32 mouse cellular contexts compared by ENCODE assay signal in the genomic region with DNA sequence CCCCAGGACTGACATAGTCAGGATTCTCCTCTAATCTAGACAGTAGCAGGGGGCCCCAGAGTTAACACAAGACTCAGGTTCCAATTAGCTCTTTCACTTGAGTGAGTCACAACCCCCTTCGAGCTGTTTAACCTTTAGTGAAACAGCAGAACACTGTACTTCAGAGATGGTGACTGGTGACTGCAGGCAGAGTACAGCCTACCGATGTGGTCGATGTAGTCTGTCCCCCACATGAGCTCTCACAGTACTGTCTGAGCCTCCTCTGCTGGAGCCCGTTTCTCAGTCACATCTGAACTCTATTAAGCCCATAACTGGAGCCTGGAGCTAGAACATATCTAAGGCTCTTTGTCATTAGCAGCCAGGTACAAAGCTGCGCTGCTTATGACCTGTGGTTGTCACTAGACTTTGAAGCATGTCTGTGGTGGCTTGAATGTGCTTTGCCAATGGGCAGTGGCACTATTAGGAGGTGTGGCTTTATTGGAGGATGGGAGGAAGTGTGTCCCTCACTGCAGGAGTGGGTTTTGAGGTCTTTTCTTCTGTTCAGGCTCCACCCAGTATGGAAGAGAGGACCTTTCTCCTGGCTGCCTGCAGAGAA.
A peak's percentile ranks its signal among the peaks of the same experiment; 100 is the strongest.
DNase-seq lines count a peak whose midpoint lies in the region; ATAC-seq and TF ChIP-seq lines count a peak whose summit lies in the region.
"Had no signal": no experiment of that assay in that cellular context is flagged by ENCODE, and none has a peak within 500 bp of the region (broad histone marks: within the 10 kb centered on the region; RNA-seq: fewer than 3 reads in every experiment).

No protein-coding gene starts in this region.

- POLR2A ChIA-PET in Patski (lab: Charles Lee), result interaction anchor here (1.2 kb wide), 1 partner anchor 150 kb away, joined by 3 read pairs; no protein-coding TSS in a partner anchor

- CTCF ChIA-PET in Patski (lab: Charles Lee), result interaction anchor here (0.8 to 1.7 kb wide), 4 partner anchors 15 to 217 kb away, joined by 3 to 5 read pairs (median 4); no protein-coding TSS in a partner anchor

- no peaks in the 10 kb centered on the region for H3K27me3 ChIP-seq in Patski
- no peaks in the 10 kb centered on the region for H3K27me3 ChIP-seq in embryonic facial prominence, embryonic 14.5 days (replicated peaks; ENCODE audit: control insufficient read depth, insufficient read depth, low read length)
- H3K27me3 ChIP-seq in limb, embryonic 13.5 days, result no peaks in the 10 kb centered on the region
- H3K27me3 ChIP-seq: limb, embryonic 15.5 days; liver, embryonic 13.5 days; megakaryocyte, embryonic 14.5 days; midbrain, embryonic 15.5 days; neural tube, embryonic 12.5 days; stomach, embryonic 15.5 days had no signal

- intact Hi-C loops in heart, postnatal 14 days (cut with DNase I), result loop anchor here (10.0 kb wide), 1 partner anchor 202 kb away; no protein-coding TSS in a partner anchor

- no peak overlapping the region for H3K27ac ChIP-seq in embryonic facial prominence, embryonic 14.5 days (replicated peaks; ENCODE audit: low read depth, low read length)
- H3K27ac ChIP-seq in limb, embryonic 13.5 days, result no peak overlapping the region
- H3K27ac ChIP-seq: gastrocnemius, adult 2 months; heart, adult 2 months; heart, embryonic 13.5 days; kidney, postnatal 0 days; limb, embryonic 15.5 days; liver, embryonic 13.5 days; midbrain, embryonic 15.5 days; neural tube, embryonic 12.5 days; stomach, embryonic 15.5 days had no signal

- in situ Hi-C loops in Patski (cut with MboI; ENCODE audit: low pct_unique_long_range_greater_than_20kb), result loop anchor here (25.0 kb wide), 1 partner anchor 475 kb away; a partner anchor contains a TSS

- no peaks in the 10 kb centered on the region for H3K36me3 ChIP-seq in embryonic facial prominence, embryonic 14.5 days (ENCODE audit: control insufficient read depth, insufficient read depth, low read length)
- 0 out of 2 replicates have a peak, but pooled peaks cover 4% of the 10 kb centered on the region for H3K36me3 ChIP-seq in limb, embryonic 13.5 days
- H3K36me3 ChIP-seq: G1E; limb, embryonic 15.5 days; liver, embryonic 13.5 days; midbrain, embryonic 15.5 days; neural tube, embryonic 12.5 days; stomach, embryonic 15.5 days had no signal

- H3K9me3 ChIP-seq in embryonic facial prominence, embryonic 14.5 days (ENCODE audit: control insufficient read depth, low read length), result no peaks in the 10 kb centered on the region
- H3K9me3 ChIP-seq in limb, embryonic 13.5 days, result no peaks in the 10 kb centered on the region
- H3K9me3 ChIP-seq: G1E; heart, embryonic 13.5 days; limb, embryonic 15.5 days; liver, embryonic 13.5 days; midbrain, embryonic 15.5 days; neural tube, embryonic 12.5 days; stomach, embryonic 15.5 days had no signal

- peak; percentile 23 for ATAC-seq in Patski
- ATAC-seq in embryonic facial prominence, embryonic 14.5 days (ENCODE audit: low read depth), result no peak
- 0 out of 2 replicates have a peak, but pooled peaks have one; percentile 41 for ATAC-seq in limb, embryonic 13.5 days (ENCODE audit: low FRiP score, low read depth)
- ATAC-seq: forebrain, embryonic 14.5 days; hindbrain, embryonic 16.5 days; lung, postnatal 0 days; midbrain, embryonic 15.5 days had no signal

- H3K4me3 ChIP-seq in embryonic facial prominence, embryonic 14.5 days (ENCODE audit: low read depth, low read length), result no peak overlapping the region
- H3K4me3 ChIP-seq in limb, embryonic 13.5 days, result no peak overlapping the region
- H3K4me3 ChIP-seq: gastrocnemius, adult 2 months; heart, adult 2 months; heart, embryonic 13.5 days; limb, embryonic 15.5 days; liver, embryonic 13.5 days; megakaryocyte, embryonic 14.5 days; midbrain, embryonic 15.5 days; neural tube, embryonic 12.5 days; stomach, embryonic 15.5 days had no signal

- peaks cover 8% of the 10 kb centered on the region for H3K4me1 ChIP-seq in embryonic facial prominence, embryonic 14.5 days (ENCODE audit: control insufficient read depth, insufficient read depth, low read length)
- peaks cover 34% of the 10 kb centered on the region for H3K4me1 ChIP-seq in limb, embryonic 13.5 days
- H3K4me1 ChIP-seq: heart, embryonic 13.5 days; liver, embryonic 13.5 days; megakaryocyte, embryonic 14.5 days; midbrain, embryonic 15.5 days; stomach, embryonic 15.5 days had no signal

- peak; percentile 72 for DNase-seq in heart, adult 11 months
- DNase-seq in heart, postnatal 14 days, result no peak
- no peak for DNase-seq in Patski (ENCODE audit: low read depth, low spot score)
- DNase-seq in embryonic facial prominence, embryonic 14.5 days (ENCODE audit: low spot score), result peak; percentile 34
- DNase-seq in layer of hippocampus, adult 9-10 months (ENCODE audit: low spot score), result no peak
- DNase-seq in spleen, postnatal 14 days (ENCODE audit: low spot score in 2 of 2), result no peak
- DNase-seq: adrenal gland, postnatal 10 days; cerebellum, adult 11 months; cerebellum, adult 9-10 months; embryo, embryonic 11 days; gastrocnemius, adult 2 months; gastrocnemius, postnatal 36 days; heart, adult 2 months; heart, postnatal 10 days; kidney, adult 2 months; layer of hippocampus, adult 9-11 months; liver, embryonic 13.5 days; lung, adult 18-20 months; lung, postnatal 4 days; thymus, postnatal 14 days had no signal

- H3K9ac ChIP-seq in embryonic facial prominence, embryonic 14.5 days (ENCODE audit: low read depth, low read length), result no peak overlapping the region
- H3K9ac ChIP-seq in limb, embryonic 13.5 days, result no peak overlapping the region
- H3K9ac ChIP-seq: heart, embryonic 13.5 days; limb, embryonic 15.5 days; liver, embryonic 13.5 days; midbrain, embryonic 15.5 days; neural tube, embryonic 12.5 days; stomach, embryonic 15.5 days had no signal

- TF ChIP-seq CTCF in Patski (IDR thresholded peaks at IDR 0.05), result no peak

- 47% methylated on average over 5 of the region's 5 CpGs for WGBS in embryonic facial prominence, embryonic 14.5 days
- 24% methylated on average over 5 of the region's 5 CpGs for WGBS in limb, embryonic 13.5 days

- H3K4me2 ChIP-seq in embryonic facial prominence, embryonic 14.5 days (ENCODE audit: low read depth, low read length), result no peak overlapping the region
- no peak overlapping the region for H3K4me2 ChIP-seq in limb, embryonic 13.5 days (replicated peaks)
- H3K4me2 ChIP-seq: heart, embryonic 13.5 days; limb, embryonic 15.5 days; liver, embryonic 13.5 days; midbrain, embryonic 15.5 days; neural tube, embryonic 12.5 days; stomach, embryonic 15.5 days had no signal

Comparison
In these comparisons a context has a peak if more than half of its experiments do, and no peak if none do; other contexts are left out.
1. DNase-seq: peak in heart, adult 11 months (single experiment) and embryonic facial prominence, embryonic 14.5 days (single experiment); none in heart, postnatal 14 days (0 of 2), Patski (single experiment), layer of hippocampus, adult 9-10 months (single experiment) and spleen, postnatal 14 days (0 of 2).